Mouse (Mus musculus) embryonic fibroblast, embryonic 13.5 days (primary cell): ENCODE data around the gene Gga2.

ENCODE experiments used
- CTCF ChIP-seq: IDR thresholded peaks from 2 replicates; pipeline ENCODE4 v1.5.1; 2011; ENCODE audit warnings: mild to moderate bottlenecking, control low read depth, low read length, moderate library complexity, borderline replicate concordance; ENCODE audit not compliant: insufficient read depth
- POLR2A ChIP-seq: IDR thresholded peaks from 2 replicates; pipeline ENCODE4 v1.6.1; 2011; ENCODE audit warnings: low read depth, mild to moderate bottlenecking, control low read depth, low read length, moderate library complexity

- TF ChIP-seq POLR2A (no peak), CTCF (no peak)
Measured at GRCm38 (mm10) chr7:122018978-122019377, 2.0 kb downstream of the Gga2 start.
